Mouse (Mus musculus): ENCODE results near the gene Dapp1. TPM values are rescaled to one million over a fixed set of nuclear protein-coding genes. Genes with fewer than 3 reads are reported as not detected.

Gene Dapp1
- polyA plus RNA-seq, 2 experiments: 8.8 to 11.5 TPM

DNA sequence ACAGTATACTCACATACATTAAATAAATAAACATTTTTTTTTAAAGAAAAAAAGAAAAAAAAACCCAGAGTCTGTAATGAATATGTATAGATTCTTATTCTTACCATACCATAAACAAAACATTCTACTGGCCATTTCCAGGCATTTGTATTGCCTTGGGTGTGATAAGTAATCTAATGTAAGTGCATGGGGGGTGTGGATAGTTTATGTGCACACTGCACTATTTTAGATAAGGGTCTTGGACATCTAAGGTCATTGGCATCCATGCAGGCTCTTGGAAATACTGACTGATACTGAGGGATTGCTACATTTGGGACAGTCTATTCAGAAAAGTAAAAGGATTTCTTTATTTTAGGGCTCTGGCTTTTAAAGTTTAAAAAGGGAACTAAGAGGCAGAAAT is 39.8 kb downstream of the Dapp1 start:
- H3K36me3 ChIP-seq (replicated peaks; ENCODE audit: control insufficient read depth, insufficient read depth, low read depth): peaks cover 8% of the 10 kb centered on the region
- ATAC-seq (ENCODE audit: insufficient read depth) (peak; percentile 51), DNase-seq (ENCODE audit: low read depth in 3 of 3, low spot score in 3 of 3) (peak in 1 of 3 experiments; percentile 54)
- no peak for TF ChIP-seq CTCF (IDR thresholded peaks at IDR 0.05; ENCODE audit: low read depth)
- peak; percentile 78 for TF ChIP-seq EP300 (IDR thresholded peaks at IDR 0.05; ENCODE audit: low read depth)
- no peaks in the 10 kb centered on the region for H3K27me3 ChIP-seq (ENCODE audit: control insufficient read depth, insufficient read depth, low read length)
- H3K27ac ChIP-seq: peak overlapping the region; percentile 63; the same call in 1 of the 2 replicates
- no peak overlapping the region; the same call in 1 of the 2 replicates for H3K9ac ChIP-seq (replicated peaks)
- peak overlapping the region; percentile 51 for H3K4me2 ChIP-seq (ENCODE audit: low read depth)
- no peaks in the 10 kb centered on the region for H3K9me3 ChIP-seq (ENCODE audit: control insufficient read depth, low read length)
- H3K4me3 ChIP-seq (ENCODE audit: insufficient read depth in 1 of 2, low read depth in 2 of 2, low read length in 2 of 2): no peak overlapping the region
- H3K4me1 ChIP-seq (replicated peaks; ENCODE audit: control insufficient read depth in 2 of 2, insufficient read depth in 2 of 2, low read length in 1 of 2): peaks cover 39 to 52% of the 10 kb centered on the region in 2 experiments

DNA sequence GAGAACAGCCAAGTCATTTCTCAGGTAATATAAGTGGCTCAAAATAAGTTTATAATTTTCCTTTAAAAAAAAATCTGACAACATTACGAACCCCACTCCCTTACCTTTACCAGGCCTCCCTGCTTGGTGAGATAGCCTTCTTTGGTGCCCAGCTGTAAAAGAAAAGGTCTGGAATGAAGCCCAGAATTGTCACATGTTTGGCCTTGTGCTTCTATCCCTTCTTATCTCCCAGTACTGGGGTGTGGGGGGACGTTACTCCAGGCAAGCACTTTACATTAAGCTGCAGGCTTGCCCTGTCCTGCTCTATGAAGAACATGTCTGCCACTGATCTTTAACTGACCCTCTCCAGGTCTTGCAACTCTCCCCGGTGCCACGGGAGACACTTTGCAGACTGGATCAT is 40.6 kb downstream of the Dapp1 start:
- peak; percentile 61; the same call in 1 of the 2 replicates for TF ChIP-seq EP300 (IDR thresholded peaks at IDR 0.05; ENCODE audit: low read depth)
- no peak for TF ChIP-seq CTCF (IDR thresholded peaks at IDR 0.05; ENCODE audit: low read depth)
- no peaks in the 10 kb centered on the region for H3K9me3 ChIP-seq (ENCODE audit: control insufficient read depth, low read length)
- peak overlapping the region; percentile 51 for H3K4me2 ChIP-seq (ENCODE audit: low read depth)
- ATAC-seq (ENCODE audit: insufficient read depth): peak; percentile 76
- WGBS (ENCODE audit: insufficient replicate concordance): 20% methylated on average over 4 of the region's 4 CpGs
- H3K9ac ChIP-seq (replicated peaks): peak overlapping the region; percentile 19; the same call in 1 of the 2 replicates
- peak overlapping the region; percentile 63 for H3K27ac ChIP-seq
- no peak overlapping the region for H3K4me3 ChIP-seq (ENCODE audit: insufficient read depth in 1 of 2, low read depth in 2 of 2, low read length in 2 of 2)
- peaks cover 39 to 50% of the 10 kb centered on the region in 2 experiments for H3K4me1 ChIP-seq (replicated peaks; ENCODE audit: control insufficient read depth in 2 of 2, insufficient read depth in 2 of 2, low read length in 1 of 2)
- H3K36me3 ChIP-seq (replicated peaks; ENCODE audit: control insufficient read depth, insufficient read depth, low read depth): peaks cover 8% of the 10 kb centered on the region
- no peaks in the 10 kb centered on the region for H3K27me3 ChIP-seq (ENCODE audit: control insufficient read depth, insufficient read depth, low read length)
- peak in 1 of 3 experiments; percentile 62 for DNase-seq (ENCODE audit: low read depth in 3 of 3, low spot score in 3 of 3)

DNA sequence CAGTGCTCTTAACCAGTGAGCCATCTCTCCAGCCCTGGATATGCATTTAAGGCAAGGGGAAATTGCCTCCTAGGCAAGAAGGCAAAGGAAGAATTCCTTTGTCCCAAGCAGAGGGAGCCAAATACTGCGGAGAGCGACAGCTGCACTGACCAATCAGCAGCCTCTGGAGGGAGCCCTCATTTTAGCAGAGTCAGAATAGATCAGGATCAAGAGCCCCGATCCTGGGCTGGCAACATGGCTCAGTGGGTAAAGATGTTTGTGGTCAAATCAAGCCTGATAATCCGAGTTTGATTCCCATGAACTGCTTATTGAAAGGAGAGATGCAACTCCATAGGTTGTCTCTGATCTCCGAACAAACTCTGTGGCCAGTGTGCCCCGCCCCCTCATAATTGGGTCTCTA is 42.7 kb downstream of the Dapp1 start:
- 62% methylated on average over 6 of the region's 6 CpGs for WGBS (ENCODE audit: insufficient replicate concordance)
- DNase-seq (ENCODE audit: low read depth in 3 of 3, low spot score in 3 of 3) (no peak), ATAC-seq (ENCODE audit: insufficient read depth) (no peak)
- no peaks in the 10 kb centered on the region for H3K27me3 ChIP-seq (ENCODE audit: control insufficient read depth, insufficient read depth, low read length)
- TF ChIP-seq CTCF (IDR thresholded peaks at IDR 0.05; ENCODE audit: low read depth) (peak; percentile 54), EP300 (IDR thresholded peaks at IDR 0.05; ENCODE audit: low read depth) (no peak)
- H3K4me3 ChIP-seq (ENCODE audit: insufficient read depth in 1 of 2, low read depth in 2 of 2, low read length in 2 of 2): no peak overlapping the region
- peaks cover 10% of the 10 kb centered on the region for H3K36me3 ChIP-seq (replicated peaks; ENCODE audit: control insufficient read depth, insufficient read depth, low read depth)
- no peak overlapping the region for H3K9ac ChIP-seq (replicated peaks)
- no peak overlapping the region for H3K4me2 ChIP-seq (ENCODE audit: low read depth)
- peaks cover 30 to 38% of the 10 kb centered on the region in 2 experiments for H3K4me1 ChIP-seq (replicated peaks; ENCODE audit: control insufficient read depth in 2 of 2, insufficient read depth in 2 of 2, low read length in 1 of 2)
- H3K9me3 ChIP-seq (ENCODE audit: control insufficient read depth, low read length): no peaks in the 10 kb centered on the region
- H3K27ac ChIP-seq: no peak overlapping the region

DNA sequence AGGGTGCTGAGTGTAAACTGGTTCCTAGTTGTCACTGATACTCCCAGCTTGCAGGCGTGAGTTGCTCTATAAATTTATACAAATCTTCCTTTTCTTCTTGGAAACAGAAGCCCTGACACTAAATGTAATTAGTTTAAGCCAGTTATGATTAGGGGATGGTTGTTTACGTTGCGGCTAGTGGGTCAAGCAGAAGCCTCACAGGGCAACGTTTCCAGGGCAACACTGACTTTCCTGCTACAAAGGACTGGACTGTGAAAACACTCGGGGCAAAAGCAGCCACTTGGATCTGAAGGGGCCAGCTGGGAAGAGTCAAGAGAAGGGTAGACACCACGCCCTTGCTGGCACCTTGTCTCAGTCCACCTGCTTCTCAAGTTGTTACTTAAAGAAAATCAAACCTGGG is 44.8 kb downstream of the Dapp1 start:
- ATAC-seq (ENCODE audit: insufficient read depth) (no peak), DNase-seq (ENCODE audit: low read depth in 3 of 3, low spot score in 3 of 3) (no peak)
- H3K9ac ChIP-seq (replicated peaks): no peak overlapping the region
- H3K9me3 ChIP-seq (ENCODE audit: control insufficient read depth, low read length): no peaks in the 10 kb centered on the region
- WGBS (ENCODE audit: insufficient replicate concordance): 69% methylated on average over 6 of the region's 6 CpGs
- H3K27ac ChIP-seq: no peak overlapping the region
- no peak overlapping the region for H3K4me2 ChIP-seq (ENCODE audit: low read depth)
- H3K4me1 ChIP-seq (replicated peaks; ENCODE audit: control insufficient read depth in 2 of 2, insufficient read depth in 2 of 2, low read length in 1 of 2): peaks cover 15 to 20% of the 10 kb centered on the region in 2 experiments
- TF ChIP-seq CTCF (IDR thresholded peaks at IDR 0.05; ENCODE audit: low read depth): no peak
- TF ChIP-seq EP300 (IDR thresholded peaks at IDR 0.05; ENCODE audit: low read depth): no peak
- H3K27me3 ChIP-seq (ENCODE audit: control insufficient read depth, insufficient read depth, low read length): no peaks in the 10 kb centered on the region
- H3K36me3 ChIP-seq (replicated peaks; ENCODE audit: control insufficient read depth, insufficient read depth, low read depth): peaks cover 17% of the 10 kb centered on the region
- H3K4me3 ChIP-seq (ENCODE audit: insufficient read depth in 1 of 2, low read depth in 2 of 2, low read length in 2 of 2): no peak overlapping the region

DNA sequence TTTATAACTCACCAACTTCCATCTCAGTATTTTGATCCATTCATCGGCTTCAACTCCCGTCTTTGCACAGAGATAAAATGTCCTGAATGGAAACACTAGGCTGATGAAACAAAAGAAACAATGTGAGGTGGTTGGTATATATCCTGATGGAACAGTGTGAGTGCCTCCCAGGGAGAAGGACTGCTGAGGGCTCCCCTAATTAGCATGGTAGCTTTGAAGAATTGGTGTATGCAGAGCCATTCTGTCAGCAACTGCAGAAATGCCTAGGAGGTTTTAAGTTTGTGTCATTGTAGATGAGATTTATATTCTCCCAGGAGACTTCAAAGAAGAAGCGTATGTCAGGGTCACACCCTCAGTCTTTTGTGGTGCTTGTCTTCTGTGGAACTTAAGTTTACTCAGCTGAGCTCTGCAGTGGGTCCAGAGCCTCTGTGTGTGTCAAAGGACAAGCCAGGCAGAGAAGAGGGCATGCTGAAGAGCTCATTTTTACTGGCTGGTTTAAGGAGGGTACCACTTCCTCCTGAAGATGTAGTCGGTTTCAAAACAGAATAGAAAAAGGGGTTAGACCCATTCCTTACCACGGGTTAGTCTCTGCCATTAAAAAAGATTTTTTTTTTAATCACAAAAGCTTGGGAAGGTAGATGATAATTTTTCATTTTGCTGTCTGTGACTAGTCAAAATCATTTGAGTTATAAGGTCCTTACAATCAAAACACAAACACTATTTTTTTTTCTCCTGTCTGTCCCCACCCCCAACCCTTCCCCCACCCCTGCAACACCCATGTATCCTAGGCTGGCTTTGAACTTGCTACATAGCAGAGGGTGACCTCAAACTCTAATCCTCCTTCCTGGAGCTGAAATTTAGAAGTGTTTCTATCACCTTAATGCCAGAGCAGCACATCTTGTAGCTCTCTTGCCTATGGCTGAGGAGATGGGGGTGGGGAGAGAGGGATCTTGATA is 45.5 kb downstream of the Dapp1 start:
- ATAC-seq (ENCODE audit: insufficient read depth) (no peak), DNase-seq (ENCODE audit: low read depth in 3 of 3, low spot score in 3 of 3) (no peak)
- no peak overlapping the region for H3K27ac ChIP-seq
- no peak overlapping the region for H3K4me2 ChIP-seq (ENCODE audit: low read depth)
- no peaks in the 10 kb centered on the region for H3K9me3 ChIP-seq (ENCODE audit: control insufficient read depth, low read length)
- TF ChIP-seq CTCF (IDR thresholded peaks at IDR 0.05; ENCODE audit: low read depth) (no peak), EP300 (IDR thresholded peaks at IDR 0.05; ENCODE audit: low read depth) (no peak)
- H3K4me3 ChIP-seq (ENCODE audit: insufficient read depth in 1 of 2, low read depth in 2 of 2, low read length in 2 of 2): no peak overlapping the region
- no peaks in the 10 kb centered on the region for H3K27me3 ChIP-seq (ENCODE audit: control insufficient read depth, insufficient read depth, low read length)
- H3K9ac ChIP-seq (replicated peaks): no peak overlapping the region
- 68% methylated on average over 5 of the region's 5 CpGs for WGBS (ENCODE audit: insufficient replicate concordance)
- H3K4me1 ChIP-seq (replicated peaks; ENCODE audit: control insufficient read depth in 2 of 2, insufficient read depth in 2 of 2, low read length in 1 of 2): peaks cover 8 to 15% of the 10 kb centered on the region in 2 experiments
- H3K36me3 ChIP-seq (replicated peaks; ENCODE audit: control insufficient read depth, insufficient read depth, low read depth): peaks cover 17% of the 10 kb centered on the region

Data from liver, embryonic 14.5 days (tissue).